Mouse (Mus musculus): ENCODE results near the gene Sptb.

- no peak for TF ChIP-seq GATA1 (IDR thresholded peaks at IDR 0.05; ENCODE audit: borderline replicate concordance, low read length)
- no peak for TF ChIP-seq FLI1 (IDR thresholded peaks at IDR 0.05; ENCODE audit: low read length)
These were observed 102.1 kb downstream of the Sptb start for GRCm38 (mm10) chr12:76608241-76608640.
